Mouse (Mus musculus) regulatory T cell (primary cell): Measurements from ENCODE around the gene Kcnh6.
"Not testable (repeated sequence)": the region's sequence is repeated elsewhere in the genome, so short reads cannot be mapped to it uniquely, and the experiment has no call there.

ENCODE experiments used
- in situ Hi-C: fragments of 300-600 bp; cut with MboI, MseI; formaldehyde crosslinking; loops from one replicate; pipeline ENCODE4 v1.15.1; 2025; ENCODE audit warnings: high pct_unique_total_duplicates

Gene Kcnh6

DNA sequence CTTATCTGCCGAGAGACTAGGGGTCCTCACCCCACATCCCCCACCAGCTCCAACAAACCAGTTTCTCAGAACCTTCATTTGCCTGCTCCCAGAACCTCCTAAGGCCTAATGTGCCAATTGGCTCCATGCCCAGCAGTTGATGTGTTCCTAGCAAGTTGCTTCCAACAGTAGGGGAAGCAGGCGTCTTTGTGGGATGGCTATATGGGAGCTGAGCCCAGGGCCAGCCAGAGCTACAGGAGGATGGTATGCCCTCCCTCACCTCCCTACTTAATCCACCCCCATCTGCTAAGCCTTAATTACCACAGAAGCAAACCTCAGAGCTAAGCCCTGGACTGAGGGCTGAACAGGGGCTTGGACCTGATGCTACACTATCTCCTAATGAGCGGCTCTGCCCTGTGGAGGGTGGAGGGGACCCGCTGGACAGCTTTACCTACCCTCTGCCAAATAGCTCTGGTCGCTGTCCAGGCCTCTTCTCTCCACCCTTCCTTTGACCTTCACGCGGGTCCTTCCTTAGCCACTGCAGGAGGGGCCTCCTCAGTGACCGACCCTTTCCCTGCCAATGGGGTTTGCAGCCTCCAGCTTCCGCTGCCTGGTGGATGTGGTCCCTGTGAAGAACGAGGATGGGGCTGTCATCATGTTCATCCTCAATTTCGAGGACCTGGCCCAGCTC, 5.8 kb downstream of the Kcnh6 start:
- in situ Hi-C loops = no loop called here

DNA sequence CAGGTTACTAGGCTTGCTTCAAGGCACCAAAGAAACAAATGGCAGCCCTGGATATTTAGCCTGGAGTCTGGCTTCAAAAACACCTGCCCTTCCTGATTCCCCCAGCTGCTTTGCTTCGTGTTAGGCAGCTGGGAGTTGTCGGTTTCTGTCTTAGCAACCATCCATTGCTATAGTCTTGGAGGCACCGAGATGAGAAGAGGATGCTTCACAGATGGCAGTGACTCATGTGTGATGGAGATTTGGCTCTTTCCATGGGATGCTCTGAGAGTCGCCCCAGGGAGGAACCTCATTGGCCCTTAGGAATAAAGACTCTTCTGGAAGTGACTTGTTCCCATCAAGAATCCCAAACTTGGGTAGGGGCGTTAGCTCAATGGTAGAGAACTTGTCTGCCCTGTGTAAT, 8.5 kb downstream of the Kcnh6 start:
- in situ Hi-C loops = no loop called here

DNA sequence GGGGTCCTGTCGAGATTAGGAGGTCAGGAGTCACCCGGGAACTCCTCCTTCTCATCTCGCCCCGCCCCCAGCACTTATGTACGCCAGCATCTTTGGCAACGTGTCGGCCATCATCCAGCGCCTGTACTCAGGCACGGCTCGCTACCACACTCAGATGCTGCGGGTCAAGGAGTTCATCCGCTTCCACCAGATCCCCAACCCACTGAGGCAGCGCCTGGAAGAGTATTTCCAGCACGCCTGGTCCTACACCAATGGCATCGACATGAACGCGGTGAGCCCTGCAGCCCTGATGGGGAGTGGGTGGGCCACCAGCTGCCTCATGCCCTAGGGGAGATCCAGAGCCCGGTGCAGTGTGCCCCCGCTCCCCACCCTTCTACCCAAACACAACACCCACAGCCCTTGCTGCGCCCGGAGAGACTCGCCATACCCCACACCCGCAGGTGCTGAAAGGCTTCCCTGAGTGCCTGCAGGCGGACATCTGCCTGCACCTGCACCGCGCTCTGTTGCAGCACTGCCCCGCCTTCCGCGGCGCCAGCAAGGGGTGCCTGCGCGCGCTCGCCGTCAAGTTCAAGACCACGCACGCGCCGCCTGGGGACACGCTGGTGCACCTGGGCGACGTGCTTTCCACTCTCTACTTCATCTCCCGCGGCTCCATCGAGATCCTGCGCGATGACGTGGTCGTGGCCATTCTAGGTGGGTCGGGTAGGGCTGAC, 12.3 kb downstream of the Kcnh6 start:
- in situ Hi-C loops = loop anchor here (5.0 kb wide), 1 partner anchor 98 kb away; no protein-coding TSS in a partner anchor

DNA sequence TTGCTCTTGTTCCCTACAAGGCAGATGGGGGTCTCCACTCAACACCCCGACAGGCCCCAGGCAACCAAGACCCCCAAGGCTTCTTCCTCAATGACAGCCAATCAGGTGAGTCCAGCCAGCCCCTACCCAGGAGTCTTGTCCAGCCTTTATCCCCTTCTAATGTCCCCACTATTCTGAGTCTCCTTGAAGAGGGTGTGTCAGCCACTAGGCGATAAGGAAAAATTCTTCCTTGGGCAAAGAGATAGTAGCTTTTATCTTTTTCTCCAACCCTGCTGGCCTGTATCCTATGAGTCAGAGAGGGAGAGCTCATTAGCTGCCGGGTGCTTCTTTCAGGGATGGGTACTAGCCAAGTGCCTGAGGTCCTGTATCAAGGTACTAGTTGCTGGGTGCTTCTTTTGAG, 17.9 kb downstream of the Kcnh6 start:
- in situ Hi-C loops = no loop called here

DNA sequence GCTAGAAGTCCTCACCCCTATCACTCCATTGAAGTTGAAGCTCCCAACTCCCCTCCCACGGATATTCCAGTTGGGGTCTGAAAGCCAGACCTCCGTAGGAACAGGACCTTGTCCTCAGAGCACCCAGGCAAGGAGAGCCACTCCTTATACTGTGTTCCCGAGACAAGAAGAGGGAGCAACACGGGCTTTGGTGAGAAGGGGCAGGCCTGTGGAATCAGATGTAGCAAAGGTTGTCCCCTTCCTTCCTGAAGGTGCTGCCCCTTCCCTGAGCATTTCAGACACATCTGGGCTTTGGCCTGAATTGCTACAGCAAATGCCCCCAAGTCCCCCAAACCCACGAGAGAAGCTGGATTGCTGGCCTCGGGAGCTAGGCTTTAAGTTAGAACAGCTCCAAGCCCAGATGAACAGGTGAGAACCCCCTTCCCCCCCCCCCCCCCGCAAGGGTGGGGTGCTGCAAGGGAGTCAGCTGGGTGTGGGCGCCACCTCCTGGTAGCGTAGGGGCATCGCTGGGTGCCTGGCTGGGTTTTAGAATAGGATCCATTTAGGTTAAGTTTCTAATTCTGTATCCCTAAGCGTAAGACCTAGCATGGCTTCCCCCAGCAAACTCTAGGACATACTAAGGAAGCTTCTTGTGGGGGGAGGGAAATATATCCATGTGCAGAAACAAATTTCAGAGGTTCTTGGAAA, 18.7 kb downstream of the Kcnh6 start:
- in situ Hi-C loops = no loop called here

DNA sequence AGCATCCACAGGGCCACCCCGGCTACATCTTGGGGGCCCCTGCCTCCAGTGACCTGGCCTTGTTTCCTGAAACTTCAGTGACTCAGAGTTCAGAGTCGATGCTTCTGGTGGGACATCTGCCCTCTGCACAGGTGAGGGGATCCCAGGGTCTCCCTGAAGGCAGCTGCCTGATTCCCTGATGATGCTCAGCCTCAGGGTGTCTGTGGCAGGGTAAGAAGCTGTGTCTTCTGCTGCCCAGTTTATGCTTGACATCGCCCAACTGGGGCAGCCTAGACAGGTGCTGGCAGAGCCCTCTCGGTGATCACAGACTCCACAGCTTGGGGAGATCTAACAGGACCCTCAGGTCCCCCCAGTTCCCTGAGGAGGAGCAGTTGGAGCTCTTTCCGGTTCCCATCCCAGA, 19.7 kb downstream of the Kcnh6 start:
- in situ Hi-C loops = no loop called here

DNA sequence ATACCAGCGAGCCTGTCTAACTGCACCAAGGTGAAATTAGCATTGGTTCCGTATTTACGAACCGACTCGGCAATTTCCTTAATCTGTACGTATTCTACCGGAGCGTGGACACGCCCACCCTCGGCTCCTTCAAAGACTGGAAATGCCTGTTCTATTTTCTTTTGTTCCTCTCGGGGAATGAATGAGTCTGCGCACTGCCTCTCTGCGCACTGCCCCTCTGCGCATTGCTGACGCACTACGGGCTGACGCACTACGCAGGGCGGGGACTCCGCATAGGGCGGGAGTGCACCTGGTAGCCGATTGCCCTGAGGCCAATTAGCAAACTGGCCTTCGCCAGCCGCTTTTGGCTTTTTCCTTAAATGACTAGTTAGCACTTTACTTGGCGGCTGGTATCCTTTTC, 24.1 kb downstream of the Kcnh6 start:
- in situ Hi-C loops = not testable (repeated sequence)

DNA sequence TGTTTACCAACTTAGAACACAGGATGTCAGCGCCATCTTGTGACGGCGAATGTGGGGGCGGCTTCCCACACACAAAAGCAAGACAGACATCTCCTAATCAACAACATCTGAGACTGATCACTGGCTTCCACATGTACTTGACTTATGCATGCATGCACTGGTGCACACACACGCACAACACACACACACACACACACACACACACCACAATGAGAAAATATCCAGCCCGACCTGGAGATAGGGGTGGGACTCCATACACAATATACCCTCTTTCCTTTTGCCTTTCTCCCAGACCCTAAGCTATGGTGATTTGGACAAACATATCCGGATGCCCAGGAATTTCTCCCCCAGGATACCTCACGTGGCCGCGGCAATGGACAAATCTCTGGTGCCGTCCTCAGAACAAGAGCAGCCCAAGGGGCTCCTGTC, 25.6 kb downstream of the Kcnh6 start:
- in situ Hi-C loops = no loop called here

DNA sequence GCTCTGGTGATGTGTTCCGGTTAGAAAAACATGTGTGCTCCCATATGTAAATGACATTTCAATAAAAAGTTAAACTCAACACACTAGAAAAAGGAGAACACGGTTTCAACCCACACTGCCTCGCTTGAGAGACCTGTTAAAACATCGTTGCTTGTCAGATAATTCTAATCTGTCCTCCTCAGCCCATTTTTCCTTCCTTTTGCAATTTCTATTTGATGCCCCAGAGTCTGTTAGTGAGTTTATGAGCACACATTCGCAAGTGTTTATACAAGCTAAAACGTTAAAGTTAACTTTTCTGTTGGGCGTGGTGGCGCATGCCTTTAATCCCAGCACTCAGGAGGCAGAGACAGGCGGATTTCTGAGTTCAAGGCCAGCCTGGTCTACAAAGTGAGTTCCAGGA, 27.1 kb downstream of the Kcnh6 start:
- in situ Hi-C loops = loop anchor here (5.0 kb wide), 1 partner anchor 37 kb away; no protein-coding TSS in a partner anchor

DNA sequence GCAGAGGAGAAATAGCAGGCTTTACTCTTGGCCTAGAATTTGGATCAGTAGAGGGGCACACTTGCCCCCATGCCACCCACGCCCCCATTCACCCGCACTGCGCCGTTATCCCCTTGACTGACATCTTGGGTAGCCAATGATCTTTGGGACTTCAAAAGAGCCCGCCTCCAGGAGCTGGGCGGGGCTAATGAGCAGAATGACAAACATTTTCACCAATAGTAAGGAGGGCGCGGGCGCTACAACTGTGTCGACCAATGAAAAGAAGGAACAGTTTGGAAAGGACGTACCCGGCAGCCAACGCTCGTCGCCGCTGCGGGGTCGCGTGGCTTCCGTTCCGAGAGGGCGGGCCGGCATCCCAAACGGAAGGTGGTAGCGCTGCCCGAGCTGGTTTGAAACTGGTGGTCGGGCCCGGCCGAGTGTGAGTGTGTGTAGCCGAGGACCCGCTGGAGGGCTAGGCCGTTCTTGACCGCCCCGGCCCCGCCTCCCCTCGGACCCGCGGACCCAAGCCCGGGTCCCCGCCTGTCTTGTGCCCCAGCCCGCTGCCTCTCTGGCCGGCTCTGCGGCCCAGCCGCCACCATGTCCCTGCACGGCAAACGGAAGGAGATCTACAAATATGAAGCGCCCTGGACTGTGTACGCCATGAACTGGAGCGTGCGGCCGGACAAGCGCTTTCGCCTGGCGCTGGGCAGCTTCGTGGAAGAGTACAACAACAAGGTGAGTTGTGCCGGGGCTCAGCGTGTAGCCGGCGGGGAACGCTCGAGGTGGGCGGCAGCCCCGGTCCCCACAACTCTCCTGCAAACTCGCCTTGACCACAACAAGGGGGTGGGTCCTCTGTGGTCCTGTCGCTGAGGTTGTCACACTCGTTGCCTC, 28.9 kb downstream of the Kcnh6 start, which contains the start of gene Dcaf7:
Gene Dcaf7, plus strand, starts transcription at position 325 of the 870 bp plus-strand sequence.
- in situ Hi-C loops = loop anchor here (5.0 kb wide), 1 partner anchor 36 kb away; no protein-coding TSS in a partner anchor

DNA sequence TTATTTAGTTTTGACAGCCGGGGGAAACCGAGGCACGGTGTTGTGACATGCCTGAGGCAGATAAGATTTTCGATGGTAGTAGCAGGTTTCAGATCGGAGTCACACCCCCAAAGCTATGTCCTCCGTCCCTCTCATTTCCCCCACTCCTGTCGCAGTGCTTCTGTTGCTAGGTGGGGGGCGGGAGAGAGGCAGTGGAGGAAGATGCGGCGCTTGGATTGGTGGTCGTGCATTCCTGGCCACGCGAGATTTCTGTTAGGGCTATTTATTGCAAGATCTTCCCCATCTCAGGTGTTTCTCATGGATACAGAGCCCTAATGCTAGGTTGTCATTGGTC, 29.5 kb downstream of the Kcnh6 start:
- in situ Hi-C loops = loop anchor here (5.0 kb wide), 1 partner anchor 35 kb away; no protein-coding TSS in a partner anchor

DNA sequence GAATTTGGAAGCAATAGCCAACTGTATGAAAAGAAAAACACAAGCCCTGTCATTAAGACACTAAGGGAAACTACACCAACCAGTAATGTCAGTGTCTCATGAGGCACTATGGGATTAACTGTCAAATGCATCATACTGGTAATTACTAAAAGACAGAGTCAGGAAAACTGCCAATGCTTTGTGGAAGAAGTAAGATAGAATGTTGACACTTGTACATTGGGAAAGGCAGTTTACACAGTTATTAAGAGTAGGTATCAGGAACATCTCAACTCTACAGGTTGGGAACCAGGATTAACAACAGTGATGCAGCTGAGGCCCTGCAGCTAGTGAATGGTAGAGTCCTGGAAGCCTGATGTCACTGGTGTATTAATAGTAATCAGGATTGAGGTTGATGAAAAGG, 36.4 kb downstream of the Kcnh6 start:
- in situ Hi-C loops = no loop called here

DNA sequence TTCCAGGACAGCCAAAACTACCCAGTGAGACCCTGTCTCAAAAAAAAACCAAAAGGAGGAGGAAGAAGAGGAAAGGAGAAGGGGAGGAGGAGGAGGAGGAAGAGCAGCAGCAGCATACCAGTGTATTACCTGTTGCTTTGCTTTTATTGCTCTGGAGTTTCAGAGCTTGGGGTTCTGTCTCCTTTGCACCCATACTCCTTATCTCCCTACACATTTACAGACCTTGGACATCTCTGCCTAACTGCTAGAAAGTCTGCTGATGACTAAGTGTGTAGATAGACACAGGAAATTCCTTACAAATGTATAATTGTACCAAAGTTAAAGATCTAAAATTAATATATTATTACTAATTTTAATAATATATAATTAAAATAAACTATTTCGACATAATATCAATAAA, 37.3 kb downstream of the Kcnh6 start:
- in situ Hi-C loops = no loop called here

DNA sequence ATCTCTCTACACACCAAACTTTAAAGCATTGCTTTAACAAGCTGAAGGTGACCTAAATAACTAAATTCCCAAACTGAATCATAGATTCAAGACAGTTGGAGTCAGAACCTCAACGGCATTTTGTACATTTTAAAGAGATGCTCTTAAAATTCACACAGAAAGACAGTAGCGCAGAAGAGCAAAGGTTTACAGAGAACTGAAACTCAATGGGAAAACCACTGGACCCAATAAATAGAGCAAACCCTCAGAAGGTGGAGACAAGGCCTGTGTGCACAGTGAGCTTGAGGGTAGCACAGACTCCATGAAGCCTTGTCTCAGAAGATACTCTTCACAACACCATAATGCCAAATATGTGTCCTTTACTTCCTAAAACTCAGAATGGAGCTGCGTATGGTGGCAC, 37.9 kb downstream of the Kcnh6 start:
- in situ Hi-C loops = no loop called here

DNA sequence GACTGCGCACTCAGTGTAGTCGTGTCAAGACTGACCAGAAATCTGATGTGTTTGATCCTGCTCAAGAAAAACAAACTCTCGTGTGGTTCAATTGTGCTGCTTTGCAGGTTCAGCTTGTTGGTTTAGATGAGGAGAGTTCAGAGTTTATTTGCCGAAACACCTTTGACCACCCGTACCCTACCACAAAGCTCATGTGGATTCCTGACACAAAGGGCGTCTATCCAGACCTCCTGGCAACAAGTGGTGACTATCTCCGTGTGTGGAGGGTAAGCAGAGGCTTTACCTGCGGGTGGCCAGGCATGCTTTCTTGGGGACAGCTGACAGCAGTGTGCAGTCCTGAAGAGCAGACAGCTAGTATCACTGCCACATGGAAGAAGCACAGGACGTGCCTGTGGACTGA, 38.7 kb downstream of the Kcnh6 start:
- in situ Hi-C loops = no loop called here

DNA sequence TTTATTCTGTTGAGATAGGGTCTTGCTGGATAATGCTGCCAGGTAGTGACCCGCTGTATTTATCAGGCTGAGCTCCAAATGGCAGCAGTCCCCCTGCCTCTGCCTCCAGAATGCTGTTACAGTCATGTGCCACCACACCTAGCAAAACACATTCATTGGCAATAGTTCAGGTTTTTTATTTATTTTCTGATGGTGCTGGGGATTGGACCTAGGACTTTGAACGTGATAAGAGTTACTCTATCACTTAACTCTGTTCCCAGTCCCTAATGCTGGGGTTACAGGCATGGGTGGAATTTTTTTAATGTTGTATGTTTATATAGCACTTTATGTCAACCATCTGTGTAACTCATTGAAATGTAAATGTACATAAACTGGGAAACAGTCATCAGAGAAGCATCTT, 46.0 kb downstream of the Kcnh6 start:
- in situ Hi-C loops = loop anchor here (5.0 kb wide), 1 partner anchor 93 kb away; no protein-coding TSS in a partner anchor

DNA sequence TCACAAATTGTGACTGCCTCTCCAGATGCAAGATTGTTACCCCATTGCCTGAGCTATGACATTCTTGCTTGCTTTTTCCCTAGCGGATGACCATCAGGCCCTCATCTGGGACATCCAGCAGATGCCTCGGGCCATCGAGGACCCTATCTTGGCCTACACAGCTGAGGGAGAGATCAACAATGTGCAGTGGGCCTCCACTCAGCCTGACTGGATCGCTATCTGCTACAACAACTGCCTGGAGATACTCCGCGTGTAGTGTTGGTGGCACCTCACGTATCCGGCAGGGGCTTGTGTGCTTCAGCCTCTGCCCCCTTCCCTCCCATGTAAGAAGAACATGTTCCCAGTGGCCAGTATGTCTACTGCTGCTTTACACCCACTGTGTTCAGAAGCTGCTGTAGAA, 46.7 kb downstream of the Kcnh6 start:
- in situ Hi-C loops = loop anchor here (5.0 kb wide), 1 partner anchor 93 kb away; no protein-coding TSS in a partner anchor

DNA sequence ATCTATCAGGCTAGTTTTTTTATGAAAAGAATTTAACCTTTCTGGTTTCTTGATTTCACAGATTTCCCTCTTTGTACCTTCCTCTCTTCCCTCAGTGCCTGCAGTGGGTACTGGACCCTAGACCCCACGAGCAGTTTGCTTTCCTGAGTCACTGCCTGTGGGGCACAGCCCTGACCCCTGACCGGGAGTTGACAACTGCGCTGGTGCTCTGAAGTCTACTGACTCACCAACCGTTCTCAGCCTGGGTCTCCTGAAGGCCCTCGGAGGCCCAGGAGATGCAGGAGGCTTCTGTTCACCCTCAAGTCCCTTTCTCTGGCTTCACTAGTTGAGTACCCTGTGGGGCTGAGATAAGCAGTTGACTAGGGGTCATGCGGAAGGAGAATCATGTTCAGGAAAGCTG, 47.4 kb downstream of the Kcnh6 start:
- in situ Hi-C loops = no loop called here

DNA sequence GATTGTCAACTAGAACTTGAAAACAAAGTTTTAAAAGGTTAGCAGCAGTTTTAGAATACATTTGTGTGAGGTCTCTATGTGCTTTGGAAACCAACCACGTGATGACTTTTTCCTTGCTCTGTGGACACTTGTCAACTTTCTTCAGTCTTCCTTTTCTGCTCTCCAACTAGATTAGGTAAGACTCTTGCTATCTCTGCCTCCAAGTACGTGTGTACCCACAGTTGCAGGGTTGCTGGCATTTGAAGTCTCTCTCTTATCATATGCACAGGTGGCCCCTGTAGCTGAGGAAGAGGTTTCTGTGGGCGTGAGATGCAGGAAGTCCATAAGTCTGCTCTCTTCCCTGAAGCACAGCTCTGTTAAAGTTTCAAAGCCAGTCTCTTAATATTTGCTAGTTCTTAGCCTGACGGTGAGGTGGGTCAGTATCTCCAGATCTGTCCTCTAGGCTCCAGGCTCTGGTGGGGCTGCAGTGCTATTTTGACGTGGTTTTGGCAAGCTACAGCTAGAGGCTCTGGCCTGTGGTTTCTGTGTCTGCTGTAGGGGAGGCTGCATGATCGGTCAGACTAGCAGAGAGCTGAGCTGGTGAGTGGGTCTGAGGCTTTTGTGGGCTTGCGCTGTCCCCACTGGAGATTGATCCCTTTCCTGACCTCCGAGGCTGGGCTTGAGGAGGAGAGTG, 49.0 kb downstream of the Kcnh6 start:
- in situ Hi-C loops = no loop called here

DNA sequence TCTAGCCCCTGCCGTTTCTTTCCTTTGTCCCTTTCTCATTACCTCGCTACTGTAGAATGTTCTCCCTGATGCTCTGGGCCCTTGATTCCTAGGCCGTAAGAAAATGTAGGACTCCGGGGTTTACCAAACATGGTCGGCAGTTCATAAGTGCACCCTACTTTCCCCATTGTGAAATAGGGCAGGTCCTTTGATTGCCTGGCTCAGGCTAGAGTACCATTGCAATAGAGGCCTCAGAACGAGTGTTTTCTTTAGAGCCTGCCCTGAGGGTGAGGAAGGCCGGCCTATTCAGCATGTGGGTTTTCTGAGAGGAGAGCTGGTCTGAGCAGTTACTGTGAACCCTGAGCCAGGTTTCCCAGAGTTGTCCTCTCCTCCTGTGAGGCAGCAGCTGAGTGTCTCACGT, 50.1 kb downstream of the Kcnh6 start:
- in situ Hi-C loops = no loop called here

DNA sequence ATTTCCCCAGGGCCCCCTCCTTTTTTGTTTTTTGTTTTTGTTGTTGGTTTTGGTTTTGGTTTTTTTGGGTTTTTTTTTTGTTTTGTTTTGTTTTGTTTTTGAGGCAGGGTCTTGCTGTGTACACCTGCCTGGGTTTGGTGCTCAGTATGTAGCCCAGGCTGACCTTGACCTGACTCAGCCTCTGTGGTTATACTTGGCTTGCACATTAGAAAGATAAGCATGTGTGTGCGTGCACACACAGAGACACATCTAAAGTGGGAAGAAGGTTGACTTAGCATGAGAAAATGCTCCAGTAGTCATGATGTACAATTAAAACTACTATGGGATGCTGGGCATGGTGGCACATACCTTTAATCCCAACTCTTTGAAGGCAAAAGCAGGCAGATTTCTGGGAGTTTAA, 52.6 kb downstream of the Kcnh6 start:
- in situ Hi-C loops = no loop called here
